Mouse (Mus musculus) stomach, postnatal 0 days (tissue): ENCODE measurements around the gene Celf2. TPM values are rescaled to one million over a fixed set of nuclear protein-coding genes. Genes with fewer than 3 reads are reported as not detected.
A peak's percentile ranks its signal among the peaks of the same experiment; 100 is the strongest.

Experiments
- ATAC-seq: fragments of 200-750 bp; cut with Nextera tagmentation; 2 replicates; pipeline ENCODE4 v1.8.0; 2017; ENCODE audit not compliant: low FRiP score, low TSS enrichment
- DNase-seq: peaks from one replicate; pipeline ENCODE4 v3.0.0-alpha.2; 2016; ENCODE audit warnings: low spot score
- H3K27ac ChIP-seq: fragments of 300-500 bp; sonication (generic); replicated peaks from 2 replicates; pipeline ENCODE4 v1.5.1; 2014; ENCODE audit warnings: mild to moderate bottlenecking, control low read depth
- H3K27me3 ChIP-seq: fragments of 300-500 bp; sonication (generic); 2 replicates; pipeline ENCODE4 v1.6.1; 2014; ENCODE audit warnings: low read length; ENCODE audit not compliant: control insufficient read depth, insufficient read depth
- H3K36me3 ChIP-seq: fragments of 300-500 bp; sonication (generic); 2 replicates; pipeline ENCODE4 v1.6.1; 2014; ENCODE audit warnings: low read length, mixed read lengths; ENCODE audit not compliant: control insufficient read depth, insufficient read depth
- H3K4me1 ChIP-seq: fragments of 300-500 bp; sonication (generic); replicated peaks from 2 replicates; pipeline ENCODE4 v1.6.1; 2014; ENCODE audit warnings: antibody characterized with exemption; ENCODE audit not compliant: control insufficient read depth, insufficient read depth
- H3K4me2 ChIP-seq: fragments of 300-500 bp; sonication (generic); replicated peaks from 2 replicates; pipeline ENCODE4 v1.6.1; 2014; ENCODE audit warnings: low read depth, mild to moderate bottlenecking, control low read depth, moderate library complexity
- H3K4me3 ChIP-seq: fragments of 300-500 bp; sonication (generic); 2 replicates; pipeline ENCODE4 v1.5.1; 2014; ENCODE audit warnings: low read depth, low read length, control low read depth
- H3K9ac ChIP-seq: fragments of 300-500 bp; sonication (generic); 2 replicates; pipeline ENCODE4 v1.6.1; 2014; ENCODE audit warnings: mild to moderate bottlenecking, low read length, control low read depth, mixed read lengths
- H3K9me3 ChIP-seq: fragments of 300-500 bp; sonication (generic); 2 replicates; pipeline ENCODE4 v1.6.1; 2016; ENCODE audit warnings: low read length; ENCODE audit not compliant: control insufficient read depth
- CTCF ChIP-seq: IDR thresholded peaks from 2 replicates; pipeline ENCODE4 v1.5.1; 2016; ENCODE audit warnings: antibody characterized with exemption, low read depth, mild to moderate bottlenecking, moderate library complexity
- EP300 ChIP-seq: optimal IDR thresholded peaks from 2 replicates; pipeline ENCODE3; 2016; ENCODE audit warnings: antibody characterized with exemption
- WGBS: fragments of 180-500 bp; shearing (Covaris S2); extraction: QIAGEN DNeasy Blood & Tissue Kit; methylation state at CpG from one replicate; pipeline ENCODE4 v1.1.7; 2014; 5-methylcytosine and 5-hydroxymethylcytosine counted together
- polyA plus RNA-seq: library from polyadenylated mRNA; unstranded; fragments of >200 nt; fragmentation: Nextera tagmentation; extraction: Ambion mirVana; gene quantifications from 2 replicates; pipeline ENCODE4 v1.2.1, GENCODE M21; 2015

Celf2 gene
- polyA plus RNA-seq, 1 experiment from 2014 or later: 23.4 TPM

DNA sequence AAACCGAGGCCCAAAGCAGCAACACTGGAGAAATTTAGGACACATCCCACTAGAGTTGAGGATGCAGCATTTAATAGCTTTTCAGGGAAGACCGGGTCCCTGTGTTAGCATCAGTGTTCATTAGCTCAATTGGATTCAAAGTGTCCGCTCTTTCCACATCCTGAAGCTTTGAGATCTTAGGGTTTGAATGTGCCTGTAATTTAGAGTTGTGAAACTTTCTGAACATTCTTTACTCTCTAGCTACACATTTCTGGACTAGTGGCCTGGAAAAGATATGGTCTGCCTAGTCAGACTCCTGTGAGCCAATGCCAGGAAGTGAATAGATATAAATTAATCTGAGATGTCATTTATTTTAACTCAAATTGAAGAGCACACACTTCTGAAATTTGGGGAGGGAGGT lies 272.9 kb downstream of the Celf2 start:
- TF ChIP-seq EP300: no peak
- TF ChIP-seq CTCF: no peak
- H3K9ac ChIP-seq: no peak overlapping the region
- 89% methylated on average over 3 of the region's 3 CpGs for WGBS
- no peak overlapping the region for H3K4me2 ChIP-seq
- no peak overlapping the region for H3K4me3 ChIP-seq
- no peaks in the 10 kb centered on the region for H3K9me3 ChIP-seq
- H3K36me3 ChIP-seq: no peaks in the 10 kb centered on the region
- H3K4me1 ChIP-seq: no peaks in the 10 kb centered on the region
- no peaks in the 10 kb centered on the region for H3K27me3 ChIP-seq
- ATAC-seq: no peak
- no peak for DNase-seq
- H3K27ac ChIP-seq: no peak overlapping the region

DNA sequence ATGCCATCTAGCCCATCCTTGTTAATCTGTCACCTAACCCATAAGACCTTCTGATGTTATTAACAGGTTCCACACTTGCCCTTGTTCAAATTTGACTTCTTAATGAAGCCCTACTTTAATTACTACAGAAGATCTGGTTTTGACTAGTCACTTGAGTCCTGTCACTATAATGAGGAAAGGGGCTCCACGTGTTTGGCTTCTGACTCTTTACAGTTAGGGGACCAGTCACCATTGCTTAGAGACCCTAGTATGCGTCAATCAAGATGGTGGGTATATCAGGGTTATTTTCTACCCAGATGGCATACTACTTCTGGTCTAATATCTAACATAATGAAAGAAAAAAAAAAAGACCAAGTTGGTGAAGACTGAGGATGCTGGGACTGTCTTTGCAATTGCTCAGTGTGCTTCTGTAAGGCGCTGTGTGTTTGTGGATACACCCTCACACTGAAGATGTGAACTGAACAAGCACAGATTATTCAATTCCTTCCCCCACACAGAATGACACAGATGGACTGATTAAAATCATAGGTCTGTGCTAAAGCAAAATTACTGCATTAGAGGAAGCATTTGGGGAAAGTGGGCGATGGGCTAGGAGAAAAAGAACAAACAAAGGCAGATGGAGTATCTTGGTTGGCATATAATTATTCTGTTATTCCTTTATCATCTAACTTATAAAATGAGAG lies 274.2 kb downstream of the Celf2 start:
- H3K4me1 ChIP-seq: no peaks in the 10 kb centered on the region
- no peak overlapping the region for H3K27ac ChIP-seq
- no peaks in the 10 kb centered on the region for H3K9me3 ChIP-seq
- no peaks in the 10 kb centered on the region for H3K27me3 ChIP-seq
- H3K4me2 ChIP-seq: no peak overlapping the region
- 90% methylated on average over 4 of the region's 4 CpGs for WGBS
- H3K36me3 ChIP-seq: no peaks in the 10 kb centered on the region
- TF ChIP-seq EP300: no peak
- TF ChIP-seq CTCF: no peak
- DNase-seq: no peak
- no peak overlapping the region for H3K4me3 ChIP-seq
- no peak for ATAC-seq
- no peak overlapping the region for H3K9ac ChIP-seq

DNA sequence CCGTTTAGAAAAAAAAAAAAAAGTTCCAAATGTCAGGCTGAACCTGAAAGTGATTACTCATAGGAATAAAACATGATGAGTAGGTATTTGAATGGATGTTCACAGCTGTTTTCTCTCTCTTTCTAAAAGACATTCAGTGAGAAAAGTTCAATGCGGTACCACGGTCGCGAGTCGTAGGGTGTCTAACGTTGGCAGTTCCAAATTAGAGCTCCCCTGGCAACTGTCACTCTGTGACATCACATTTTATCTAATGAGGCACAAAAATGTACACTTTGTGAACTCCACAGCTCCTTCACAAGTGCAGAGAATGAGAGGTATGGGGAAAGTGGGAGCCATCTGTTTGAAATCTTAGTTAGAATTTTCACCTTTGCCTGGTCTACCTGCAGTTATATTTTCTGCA lies 274.8 kb downstream of the Celf2 start:
- no peak overlapping the region for H3K4me2 ChIP-seq
- DNase-seq (no peak), ATAC-seq (no peak)
- no peaks in the 10 kb centered on the region for H3K9me3 ChIP-seq
- H3K4me1 ChIP-seq: no peaks in the 10 kb centered on the region
- H3K27me3 ChIP-seq: no peaks in the 10 kb centered on the region
- TF ChIP-seq CTCF (no peak), EP300 (no peak)
- WGBS: 83% methylated on average over 7 of the region's 7 CpGs
- H3K27ac ChIP-seq: no peak overlapping the region
- H3K4me3 ChIP-seq: no peak overlapping the region
- H3K36me3 ChIP-seq: no peaks in the 10 kb centered on the region
- H3K9ac ChIP-seq: no peak overlapping the region

DNA sequence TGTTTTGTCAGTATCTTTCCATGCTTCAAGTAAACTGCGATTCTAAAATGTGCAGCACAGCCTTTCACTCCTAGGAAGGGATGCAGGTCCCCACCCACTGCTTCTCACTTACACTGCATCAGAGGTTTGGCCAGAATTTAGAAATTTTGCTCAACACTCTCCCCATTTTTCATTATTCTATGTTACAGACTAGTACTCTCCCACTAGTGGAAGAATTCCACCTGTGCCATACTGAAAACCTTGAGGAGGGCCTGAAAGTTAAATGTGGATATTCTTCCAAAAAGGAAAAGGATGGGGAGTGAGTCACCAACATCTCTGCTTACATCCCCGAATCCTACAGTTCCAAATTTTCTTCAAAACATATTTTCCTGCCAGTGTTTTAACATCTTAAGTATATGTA lies 276.0 kb downstream of the Celf2 start:
- H3K9me3 ChIP-seq: no peaks in the 10 kb centered on the region
- H3K9ac ChIP-seq: no peak overlapping the region
- H3K27me3 ChIP-seq: no peaks in the 10 kb centered on the region
- DNase-seq (no peak), ATAC-seq (no peak)
- no peak for TF ChIP-seq CTCF
- no peaks in the 10 kb centered on the region for H3K36me3 ChIP-seq
- H3K4me3 ChIP-seq: no peak overlapping the region
- 76% methylated on average over 2 of the region's 2 CpGs for WGBS
- H3K4me1 ChIP-seq: no peaks in the 10 kb centered on the region
- H3K27ac ChIP-seq: no peak overlapping the region
- H3K4me2 ChIP-seq: no peak overlapping the region

DNA sequence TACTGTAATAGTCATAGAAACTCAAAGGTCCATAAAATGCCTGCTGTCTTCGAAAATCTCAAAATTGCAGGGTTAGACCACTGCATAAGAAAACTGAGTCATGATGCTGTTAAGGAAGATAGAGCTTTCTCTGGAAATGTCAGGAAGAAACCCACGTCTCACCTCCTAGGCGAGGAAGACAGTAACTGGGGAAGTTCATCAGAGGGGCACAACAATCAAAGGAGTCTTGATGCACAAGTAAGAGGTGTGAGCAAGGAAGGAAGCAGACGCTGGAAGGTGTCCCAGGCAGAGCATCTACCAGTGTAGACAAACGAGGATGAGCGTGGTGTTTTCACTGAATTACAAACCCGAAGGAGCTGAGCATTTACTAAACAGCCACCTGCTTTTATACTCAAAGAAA lies 282.6 kb downstream of the Celf2 start:
- Histone ChIP-seq H3K4me3 (no peak overlapping the region), H3K4me2 (no peak overlapping the region), H3K4me1 (no peaks in the 10 kb centered on the region), H3K27me3 (no peaks in the 10 kb centered on the region), H3K27ac (no peak overlapping the region), H3K9ac (no peak overlapping the region), H3K36me3 (no peaks in the 10 kb centered on the region), H3K9me3 (no peaks in the 10 kb centered on the region)
- no peak for DNase-seq
- TF ChIP-seq EP300 (no peak), CTCF (no peak)
- no peak for ATAC-seq
- WGBS: 87% methylated on average over 7 of the region's 7 CpGs

DNA sequence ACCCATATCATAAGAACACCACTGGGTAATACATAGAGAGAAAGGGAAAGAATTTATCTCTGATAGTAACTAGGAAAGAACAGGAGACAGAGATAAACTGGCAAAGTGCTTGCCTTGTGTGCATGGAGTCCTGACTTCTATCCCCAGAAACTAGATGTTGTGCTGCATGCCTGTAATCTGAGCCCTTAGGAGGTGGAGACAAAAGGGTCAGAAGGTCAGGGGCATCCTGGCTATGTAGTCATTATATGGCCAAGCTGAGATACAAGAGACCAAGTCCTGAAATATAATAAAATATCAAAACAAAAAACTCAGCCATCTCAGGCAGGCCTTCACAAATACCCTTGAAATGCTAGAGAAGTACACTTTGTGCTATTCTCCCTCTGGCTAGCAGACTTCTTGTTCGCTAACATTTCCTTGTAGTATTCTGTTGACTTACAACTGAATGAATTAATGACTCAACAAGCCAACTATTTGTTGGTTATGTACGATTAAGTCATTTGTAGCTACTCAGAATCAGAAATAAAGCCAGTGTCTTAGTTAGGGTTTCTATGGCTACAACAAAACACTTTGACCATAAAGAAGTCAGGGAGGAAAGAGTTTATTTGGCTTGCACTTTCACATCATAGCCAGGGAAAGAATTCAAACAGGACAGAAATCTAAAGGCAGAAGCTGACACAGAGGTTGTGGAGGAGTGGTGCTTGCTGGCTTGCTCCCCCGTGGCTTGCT lies 284.9 kb downstream of the Celf2 start:
- H3K4me2 ChIP-seq: no peak overlapping the region
- H3K27ac ChIP-seq: no peak overlapping the region
- no peak overlapping the region for H3K4me3 ChIP-seq
- 59% methylated on average over 3 of the region's 3 CpGs for WGBS
- TF ChIP-seq CTCF: no peak
- no peak for TF ChIP-seq EP300
- no peaks in the 10 kb centered on the region for H3K9me3 ChIP-seq
- H3K4me1 ChIP-seq: no peaks in the 10 kb centered on the region
- H3K36me3 ChIP-seq: no peaks in the 10 kb centered on the region
- H3K27me3 ChIP-seq: no peaks in the 10 kb centered on the region
- ATAC-seq: peak; percentile 60; the same call in 1 of the 2 replicates
- no peak for DNase-seq
- no peak overlapping the region for H3K9ac ChIP-seq
